Comparison of ENCODE assay signal across 7 mouse cellular contexts in the genomic region with DNA sequence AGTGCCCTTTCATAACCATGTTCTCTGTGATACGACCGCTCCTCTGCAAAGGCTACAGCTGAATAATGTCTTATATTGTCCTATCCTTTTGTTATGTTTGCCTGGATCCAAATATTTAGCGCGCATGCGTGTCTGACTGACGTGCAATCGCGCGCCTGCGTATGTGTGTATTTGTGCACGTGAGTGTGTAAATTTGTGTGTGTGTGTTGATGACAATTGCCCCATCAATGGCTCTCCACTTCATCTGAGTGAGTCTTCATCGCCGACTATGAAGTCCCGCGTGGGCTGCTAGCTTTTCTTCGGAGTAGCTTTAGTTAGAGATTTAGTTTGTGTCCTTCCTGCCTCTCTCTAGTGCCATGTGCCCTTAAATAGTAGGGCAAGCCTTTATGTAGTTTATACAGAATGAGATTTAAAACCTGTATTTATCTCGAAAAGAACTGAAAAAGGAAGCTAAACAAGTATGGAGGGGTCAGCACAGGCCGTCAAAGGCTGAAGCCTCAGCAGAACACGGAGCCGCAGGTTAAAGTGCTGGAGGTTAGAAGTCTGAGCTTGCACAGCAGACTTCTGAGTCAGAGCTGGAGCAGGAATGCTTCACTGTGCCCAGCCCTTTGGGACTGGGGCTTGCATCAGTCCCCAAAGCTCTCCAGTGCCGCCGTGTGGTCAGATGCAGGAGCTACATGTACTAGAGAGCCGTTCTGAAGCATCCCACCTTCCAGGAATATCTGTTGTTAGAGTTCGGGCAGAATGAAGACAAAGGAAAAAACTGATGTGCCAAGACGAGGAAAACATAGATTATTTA. TPM values are rescaled to one million over a fixed set of nuclear protein-coding genes. Genes with fewer than 3 reads are reported as not detected.
DNase-seq lines count a peak whose midpoint lies in the region; ATAC-seq and TF ChIP-seq lines count a peak whose summit lies in the region.

No protein-coding gene starts in this region.

- peak; percentile 99 for TF ChIP-seq CTCF in intestine, postnatal 0 days (IDR thresholded peaks at IDR 0.05; ENCODE audit: low read depth)

- no peak overlapping the region for H3K9ac ChIP-seq in intestine, postnatal 0 days (ENCODE audit: low read depth, low read length)
- H3K9ac ChIP-seq in midbrain, embryonic 14.5 days (replicated peaks; ENCODE audit: low read length) = no peak overlapping the region

- peak; percentile 74 to 79 for DNase-seq in adrenal gland, adult 18-20 months (ENCODE audit: low spot score in 2 of 2)
- DNase-seq in embryo, embryonic 11.5 days (ENCODE audit: low read depth, low spot score) = peak; percentile 56
- DNase-seq in gastrocnemius, postnatal 4 days (ENCODE audit: low spot score in 2 of 2) = peak; percentile 65 to 82
- DNase-seq in left cerebral cortex, postnatal 36 days (ENCODE audit: low spot score in 2 of 2) = peak; percentile 71 to 76
- peak; percentile 93 for DNase-seq in midbrain, embryonic 14.5 days
- peak; percentile 60 to 74 for DNase-seq in spleen, adult 18-20 months

- intact Hi-C loops in left cerebral cortex, postnatal 36 days (cut with DNase I) = loop anchor here (5.0 kb wide), 2 partner anchors 159 to 284 kb away; no protein-coding TSS in a partner anchor

- 49% methylated on average over 25 of the region's 25 CpGs for WGBS in intestine, postnatal 0 days
- 54% methylated on average over 25 of the region's 25 CpGs for WGBS in midbrain, embryonic 14.5 days

- peak; percentile 82 for ATAC-seq in intestine, postnatal 0 days
- ATAC-seq in midbrain, embryonic 14.5 days (ENCODE audit: low FRiP score, low TSS enrichment) = peak; percentile 64; the same call in 1 of the 2 replicates

- H3K36me3 ChIP-seq in intestine, postnatal 0 days (ENCODE audit: control insufficient read depth, insufficient read depth) = no peaks in the 10 kb centered on the region
- H3K36me3 ChIP-seq in midbrain, embryonic 14.5 days (ENCODE audit: control insufficient read depth, insufficient read depth, low read length) = no peaks in the 10 kb centered on the region

- H3K27me3 ChIP-seq in intestine, postnatal 0 days (replicated peaks; ENCODE audit: control insufficient read depth, insufficient read depth, low read length) = no peaks in the 10 kb centered on the region
- no peaks in the 10 kb centered on the region for H3K27me3 ChIP-seq in midbrain, embryonic 14.5 days (ENCODE audit: control insufficient read depth, insufficient read depth, low read length)

- no peak overlapping the region for H3K27ac ChIP-seq in intestine, postnatal 0 days (ENCODE audit: low read depth, low read length)
- no peak overlapping the region for H3K27ac ChIP-seq in midbrain, embryonic 14.5 days (replicated peaks; ENCODE audit: low read depth, low read length)

- H3K4me2 ChIP-seq in intestine, postnatal 0 days (replicated peaks; ENCODE audit: low read depth) = no peak overlapping the region
- H3K4me2 ChIP-seq in midbrain, embryonic 14.5 days (ENCODE audit: low read length) = no peak overlapping the region

- H3K9me3 ChIP-seq in intestine, postnatal 0 days (ENCODE audit: control insufficient read depth) = no peaks in the 10 kb centered on the region
- no peaks in the 10 kb centered on the region for H3K9me3 ChIP-seq in midbrain, embryonic 14.5 days (ENCODE audit: control insufficient read depth, low read length)

- H3K4me1 ChIP-seq in intestine, postnatal 0 days (replicated peaks; ENCODE audit: control insufficient read depth, insufficient read depth, low read length) = no peaks in the 10 kb centered on the region
- no peaks in the 10 kb centered on the region for H3K4me1 ChIP-seq in midbrain, embryonic 14.5 days (ENCODE audit: control insufficient read depth, insufficient read depth, low read length)

- no peak overlapping the region for H3K4me3 ChIP-seq in intestine, postnatal 0 days (ENCODE audit: low read depth, low read length)
- no peak overlapping the region for H3K4me3 ChIP-seq in midbrain, embryonic 14.5 days (replicated peaks; ENCODE audit: low read depth, low read length)

RNA-seq across cellular contexts. Expression of a gene that starts 38.5 kb away (rescaled TPM):
- under 1 TPM; 0.13 to 0.38 TPM for total RNA-seq in adrenal gland, adult 18-20 months (2021)
- under 1 TPM in 1 of 2 experiments, not detected in 1; 0.21 TPM for total RNA-seq in gastrocnemius, postnatal 4 days (2021)
- polyA plus RNA-seq in intestine, postnatal 0 days (2015; fragmentation: Nextera tagmentation; extraction: Ambion mirVana) = 0.12 TPM in 1 of 2 replicates, not detected in the other
- total RNA-seq in left cerebral cortex, postnatal 36 days (2021) = 1 to 10 TPM; 2.3 to 3.1 TPM
- polyA plus RNA-seq in midbrain, embryonic 14.5 days (2014; fragmentation: Nextera tagmentation; extraction: Ambion mirVana) = 0.26 and 0.47 TPM in 2 replicates

RNA-seq across cellular contexts. Expression of a gene that starts 53.9 kb away (rescaled TPM):
- 10 to 100 TPM; 54.5 to 66.2 TPM for total RNA-seq in adrenal gland, adult 18-20 months (2021)
- 100 to 1,000 TPM; 323 to 353 TPM for total RNA-seq in gastrocnemius, postnatal 4 days (2021)
- 39.2 and 44.5 TPM in 2 replicates for polyA plus RNA-seq in intestine, postnatal 0 days (2015; fragmentation: Nextera tagmentation; extraction: Ambion mirVana)
- total RNA-seq in left cerebral cortex, postnatal 36 days (2021) = 10 to 100 TPM; 27.0 to 28.7 TPM
- 12.4 and 23.8 TPM in 2 replicates for polyA plus RNA-seq in midbrain, embryonic 14.5 days (2014; fragmentation: Nextera tagmentation; extraction: Ambion mirVana)

Comparison
In these comparisons a context has a peak if more than half of its experiments do, and no peak if none do; other contexts are left out.
1. RNA of a gene that starts 53.9 kb away (total RNA-seq): 323 to 353 TPM in gastrocnemius, postnatal 4 days; 54.5 to 66.2 TPM in adrenal gland, adult 18-20 months and 27.0 to 28.7 TPM in left cerebral cortex, postnatal 36 days; every median in the first group is over 4 times any median in the second.
2. Peak in every context shown above with its lines, with median percentiles within 50 percentile points of each other: DNase-seq.